Mouse (Mus musculus) liver, postnatal 0 days (tissue): ENCODE data around the gene Med20. TPM values are rescaled to one million over a fixed set of nuclear protein-coding genes. Genes with fewer than 3 reads are reported as not detected.
"Not testable (repeated sequence)": the region's sequence is repeated elsewhere in the genome, so short reads cannot be mapped to it uniquely, and the experiment has no call there.

ENCODE experiments used
- ATAC-seq: fragments of 200-750 bp; cut with Nextera tagmentation; 2 replicates; pipeline ENCODE4 v1.8.0; 2017; ENCODE audit warnings: mild to moderate bottlenecking, moderate library complexity
- DNase-seq: peaks from one replicate; pipeline ENCODE4 v3.0.0-alpha.2; 2016
- H3K27ac ChIP-seq: fragments of 300-500 bp; sonication (generic); 2 replicates; pipeline ENCODE4 v1.5.1; 2014; ENCODE audit warnings: antibody characterized with exemption, moderate library complexity, mild to moderate bottlenecking, low read depth
- H3K27me3 ChIP-seq: fragments of 300-500 bp; sonication (generic); 2 replicates; pipeline ENCODE4 v1.6.1; 2014; ENCODE audit warnings: low read length, control low read depth, mixed read lengths; ENCODE audit not compliant: insufficient read depth
- H3K36me3 ChIP-seq: fragments of 300-500 bp; sonication (generic); replicated peaks from 2 replicates; pipeline ENCODE4 v1.6.1; 2014; ENCODE audit warnings: mild to moderate bottlenecking, control low read depth, low read length, moderate library complexity, mixed read lengths; ENCODE audit not compliant: insufficient read depth
- H3K4me1 ChIP-seq: fragments of 300-500 bp; sonication (generic); 2 replicates; pipeline ENCODE4 v1.6.1; 2014; ENCODE audit warnings: antibody characterized with exemption, mild to moderate bottlenecking, control low read depth; ENCODE audit not compliant: insufficient read depth
- H3K4me2 ChIP-seq: fragments of 300-500 bp; sonication (generic); 2 replicates; pipeline ENCODE4 v1.6.1; 2014; ENCODE audit warnings: low read depth, mild to moderate bottlenecking, low read length, moderate library complexity, mixed read lengths
- H3K4me3 ChIP-seq: fragments of 300-500 bp; sonication (generic); 2 replicates; pipeline ENCODE4 v1.5.1; 2014; ENCODE audit warnings: low read depth, low read length
- H3K9ac ChIP-seq: fragments of 300-500 bp; sonication (generic); replicated peaks from 2 replicates; pipeline ENCODE4 v1.6.1; 2014; ENCODE audit warnings: mild to moderate bottlenecking, moderate library complexity
- H3K9me3 ChIP-seq: fragments of 300-500 bp; sonication (generic); 2 replicates; pipeline ENCODE4 v1.6.1; 2016; ENCODE audit warnings: mild to moderate bottlenecking, control low read depth, low read length, mixed read lengths
- CTCF ChIP-seq: sonication (generic); IDR thresholded peaks from 2 replicates; pipeline ENCODE4 v1.5.1; 2016; ENCODE audit warnings: antibody characterized with exemption, low read depth
- EP300 ChIP-seq: IDR thresholded peaks from 2 replicates; pipeline ENCODE4 v1.6.1; 2016; ENCODE audit warnings: antibody characterized with exemption, low read depth, mild to moderate bottlenecking
- WGBS: fragments of 180-500 bp; shearing (Covaris S2); extraction: QIAGEN DNeasy Blood & Tissue Kit; methylation state at CpG from one replicate; pipeline ENCODE4 v1.1.7; 2014; ENCODE audit not compliant: insufficient replicate concordance; 5-methylcytosine and 5-hydroxymethylcytosine counted together
- polyA plus RNA-seq: library from polyadenylated mRNA; unstranded; fragments of >200 nt; fragmentation: Nextera tagmentation; extraction: Ambion mirVana; gene quantifications from 2 replicates; pipeline ENCODE4 v1.2.1, GENCODE M21; 2015

Med20 gene
- polyA plus RNA-seq, 1 experiment from 2014 or later = 13.5 TPM

DNA sequence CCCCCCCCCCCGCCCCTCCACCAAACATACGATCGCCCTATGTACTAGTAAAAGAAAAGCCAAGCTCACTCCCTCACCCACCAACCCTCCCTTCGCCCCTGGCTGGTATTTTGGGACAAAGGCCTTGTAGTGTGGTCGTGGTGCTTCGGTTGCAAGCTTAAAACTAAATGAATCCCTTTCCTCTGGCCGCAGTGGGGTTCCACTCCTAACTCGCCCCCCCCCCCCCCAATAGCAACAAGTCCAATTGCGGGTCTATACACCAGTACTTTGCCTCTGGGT is 16.5 kb upstream of the Med20 start:
- DNase-seq = no peak
- Histone ChIP-seq H3K27ac (peak overlapping the region; percentile 93), H3K4me1 (peaks cover 53% of the 10 kb centered on the region), H3K4me3 (peak overlapping the region; percentile 95), H3K9ac (peak overlapping the region; percentile 86), H3K4me2 (peak overlapping the region; percentile 86), H3K27me3 (no peaks in the 10 kb centered on the region), H3K9me3 (no peaks in the 10 kb centered on the region), H3K36me3 (peaks cover 44% of the 10 kb centered on the region)
- TF ChIP-seq CTCF (no peak), EP300 (no peak)
- WGBS = 0% methylated on average over 6 of the region's 9 CpGs
- no peak for ATAC-seq

GRCm38 (mm10) chr17:47595248-47596161 is 15.9 kb upstream of the Med20 start:
- Histone ChIP-seq H3K9ac (peak overlapping the region; percentile 86), H3K9me3 (no peaks in the 10 kb centered on the region), H3K4me2 (peak overlapping the region; percentile 86), H3K4me1 (peaks cover 55% of the 10 kb centered on the region), H3K27me3 (no peaks in the 10 kb centered on the region), H3K4me3 (peak overlapping the region; percentile 95), H3K27ac (peak overlapping the region; percentile 93), H3K36me3 (peaks cover 48% of the 10 kb centered on the region)
- 6% methylated on average over 21 of the region's 21 CpGs for WGBS
- peak; percentile 41 for ATAC-seq
- DNase-seq = peak; percentile 80
- TF ChIP-seq EP300 (peak; percentile 64), CTCF (no peak)

GRCm38 (mm10) chr17:47596162-47596838 is 15.1 kb upstream of the Med20 start:
- 46% methylated on average over 6 of the region's 6 CpGs for WGBS
- H3K9ac ChIP-seq = peak overlapping the region; percentile 86
- peak overlapping the region; percentile 86 for H3K4me2 ChIP-seq
- peak overlapping the region; percentile 93 for H3K27ac ChIP-seq
- no peak for ATAC-seq
- H3K27me3 ChIP-seq = no peaks in the 10 kb centered on the region
- peaks cover 50% of the 10 kb centered on the region for H3K36me3 ChIP-seq
- peak overlapping the region; percentile 95 for H3K4me3 ChIP-seq
- DNase-seq = peak; percentile 41
- no peak for TF ChIP-seq EP300
- no peak for TF ChIP-seq CTCF
- peaks cover 54% of the 10 kb centered on the region for H3K4me1 ChIP-seq
- no peaks in the 10 kb centered on the region for H3K9me3 ChIP-seq

DNA sequence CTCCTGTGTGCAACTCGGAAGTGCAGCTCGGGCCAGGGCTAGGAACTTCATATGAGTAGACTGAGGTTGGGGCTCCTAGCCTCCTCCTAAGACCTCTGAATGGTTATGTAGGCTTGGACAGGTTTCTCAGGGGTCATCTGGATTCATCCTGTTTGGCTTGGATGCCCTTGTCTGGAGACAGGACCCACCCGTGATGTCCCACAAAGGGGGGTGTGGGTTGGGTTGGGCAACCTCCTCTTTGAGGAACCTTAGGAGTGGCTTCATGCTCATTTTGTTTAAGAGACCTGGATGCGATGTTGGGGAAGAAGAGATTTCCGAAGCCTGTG is 14.6 kb upstream of the Med20 start:
- Histone ChIP-seq H3K27me3 (no peaks in the 10 kb centered on the region), H3K4me2 (peak overlapping the region; percentile 86), H3K9me3 (no peaks in the 10 kb centered on the region), H3K36me3 (peaks cover 52% of the 10 kb centered on the region), H3K4me1 (peaks cover 49% of the 10 kb centered on the region), H3K9ac (peak overlapping the region; percentile 86), H3K4me3 (peak overlapping the region; percentile 95), H3K27ac (peak overlapping the region; percentile 93)
- 48% methylated on average over 5 of the region's 5 CpGs for WGBS
- ATAC-seq (no peak), DNase-seq (peak; percentile 30)
- TF ChIP-seq EP300 (no peak; the same call in 1 of the 2 replicates), CTCF (no peak)

GRCm38 (mm10) chr17:47597261-47597660 is 14.1 kb upstream of the Med20 start:
- TF ChIP-seq CTCF (no peak), EP300 (no peak)
- Histone ChIP-seq H3K36me3 (peaks cover 57% of the 10 kb centered on the region), H3K4me1 (peaks cover 49% of the 10 kb centered on the region), H3K4me3 (peak overlapping the region; percentile 95), H3K4me2 (peak overlapping the region; percentile 86), H3K27ac (peak overlapping the region; percentile 93), H3K9ac (peak overlapping the region; percentile 86), H3K9me3 (no peaks in the 10 kb centered on the region), H3K27me3 (no peaks in the 10 kb centered on the region)
- ATAC-seq (no peak), DNase-seq (peak; percentile 37)
- 59% methylated on average over 13 of the region's 13 CpGs for WGBS

- ATAC-seq (peak; percentile 62), DNase-seq (peak; percentile 75)
- H3K36me3 ChIP-seq = peaks cover 61% of the 10 kb centered on the region
- peaks cover 41% of the 10 kb centered on the region for H3K4me1 ChIP-seq
- peak overlapping the region; percentile 86 for H3K9ac ChIP-seq
- H3K27ac ChIP-seq = peak overlapping the region; percentile 93
- no peaks in the 10 kb centered on the region for H3K9me3 ChIP-seq
- WGBS = 30% methylated on average over 10 of the region's 10 CpGs
- TF ChIP-seq CTCF (peak; percentile 87), EP300 (peak; percentile 90)
- H3K4me2 ChIP-seq = peak overlapping the region; percentile 86
- peak overlapping the region; percentile 95 for H3K4me3 ChIP-seq
- no peaks in the 10 kb centered on the region for H3K27me3 ChIP-seq
Measured at GRCm38 (mm10) chr17:47597838-47598579, 13.4 kb upstream of the Med20 start.

DNA sequence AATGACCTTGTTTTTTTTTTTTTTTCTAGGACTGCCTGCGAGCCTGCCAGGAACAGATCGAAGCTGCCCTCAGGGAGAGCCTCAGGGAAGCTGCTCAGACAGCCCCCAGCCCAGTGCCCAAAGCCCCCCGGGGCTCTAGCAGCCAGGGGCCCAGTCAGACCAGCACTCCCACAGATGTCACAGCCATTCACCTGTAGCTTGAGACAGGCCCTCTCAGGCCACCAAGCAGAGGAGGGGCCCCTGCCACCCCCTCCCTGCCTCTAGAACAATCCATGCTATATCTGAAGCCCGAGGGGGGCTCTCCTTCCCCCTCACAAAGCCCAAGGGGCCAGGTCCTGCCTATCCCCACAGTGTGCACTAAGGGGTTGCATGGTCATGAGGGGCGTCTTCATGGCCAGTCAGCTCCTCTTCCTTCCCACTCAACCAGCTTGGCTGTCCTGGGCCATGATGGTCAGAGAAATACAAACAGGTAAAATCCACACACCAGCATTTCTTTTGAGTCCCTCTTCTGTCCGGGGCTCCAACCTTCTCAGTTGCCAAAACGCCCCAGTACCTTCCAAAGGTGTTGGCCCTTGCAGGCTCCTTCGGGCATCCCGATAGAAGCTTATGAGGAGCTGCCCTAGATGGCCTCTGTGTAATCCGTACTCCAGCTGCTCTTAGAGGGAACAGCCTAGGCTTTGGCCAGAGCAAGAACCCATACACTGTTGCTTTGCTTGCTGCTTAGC is 12.6 kb upstream of the Med20 start:
- Histone ChIP-seq H3K4me3 (0 out of 2 replicates have a peak overlapping the region, but pooled peaks have one; percentile 95), H3K4me1 (peaks cover 40% of the 10 kb centered on the region), H3K36me3 (peaks cover 65% of the 10 kb centered on the region), H3K9ac (peak overlapping the region; percentile 55), H3K27ac (peak overlapping the region; percentile 93), H3K4me2 (peak overlapping the region; percentile 86)
- H3K9me3 ChIP-seq, ATAC-seq, H3K27me3 ChIP-seq, DNase-seq: not testable (repeated sequence)
- 74% methylated on average over 10 of the region's 10 CpGs for WGBS
